Mouse (Mus musculus) mouse trophoblast stem cell (cell line): Measurements from ENCODE around the gene Noto.

Experiments
- in situ Hi-C, 2 experiments: fragments of 300-500 bp; cut with MseI, MboI; formaldehyde crosslinking; loops; 2 replicates in 1 of 2; 3 replicates in 1 of 2; pipeline ENCODE4 v1.15.1; 2025

Noto gene

DNA sequence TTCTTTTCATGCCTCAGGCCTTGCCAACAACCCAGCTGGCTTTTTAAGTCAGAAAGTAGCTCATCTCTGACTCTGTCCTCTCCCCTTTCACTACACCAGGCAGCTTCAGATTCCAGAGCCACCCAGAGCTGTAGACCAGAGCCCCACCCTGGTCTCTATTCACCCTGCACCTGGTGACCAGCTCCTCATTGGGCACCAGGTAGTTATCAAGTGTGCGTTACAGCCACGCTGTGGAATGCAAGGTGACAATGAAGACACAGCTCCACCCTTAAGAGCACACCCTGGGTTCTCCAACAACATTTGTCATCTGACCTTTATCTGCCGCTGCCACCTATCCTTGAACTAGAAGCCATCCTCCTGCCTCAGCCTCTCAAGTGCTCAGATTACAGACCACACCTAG, 51.9 kb downstream of the Noto start:
- in situ Hi-C loops, result no loop called here

DNA sequence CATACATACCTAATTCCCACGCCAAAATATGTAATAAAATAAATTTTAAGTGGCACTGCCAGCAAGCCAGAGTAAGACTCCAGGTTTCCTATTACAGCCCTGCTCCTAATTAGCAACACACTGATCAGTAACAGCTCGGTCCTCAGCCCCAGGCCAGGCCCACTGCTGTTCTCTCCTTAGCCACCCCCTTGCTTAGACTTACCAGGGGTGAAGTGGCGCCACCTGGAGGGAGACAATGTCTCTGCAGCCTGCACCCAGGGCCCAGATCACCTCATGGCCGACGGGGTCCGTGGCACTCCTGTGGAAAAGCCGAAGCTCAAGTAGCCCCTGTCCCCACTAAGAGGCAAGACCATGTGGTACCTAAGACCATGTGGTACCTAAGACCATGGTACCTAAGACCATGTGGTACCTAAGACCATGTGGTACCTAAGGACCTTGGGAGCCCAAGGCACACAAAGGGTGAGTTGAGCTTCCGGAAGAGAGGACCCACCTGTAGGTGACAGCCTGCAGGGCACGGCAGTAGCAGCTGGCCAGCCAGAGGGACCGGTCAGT, 53.8 kb downstream of the Noto start:
- in situ Hi-C loops, result no loop called here

DNA sequence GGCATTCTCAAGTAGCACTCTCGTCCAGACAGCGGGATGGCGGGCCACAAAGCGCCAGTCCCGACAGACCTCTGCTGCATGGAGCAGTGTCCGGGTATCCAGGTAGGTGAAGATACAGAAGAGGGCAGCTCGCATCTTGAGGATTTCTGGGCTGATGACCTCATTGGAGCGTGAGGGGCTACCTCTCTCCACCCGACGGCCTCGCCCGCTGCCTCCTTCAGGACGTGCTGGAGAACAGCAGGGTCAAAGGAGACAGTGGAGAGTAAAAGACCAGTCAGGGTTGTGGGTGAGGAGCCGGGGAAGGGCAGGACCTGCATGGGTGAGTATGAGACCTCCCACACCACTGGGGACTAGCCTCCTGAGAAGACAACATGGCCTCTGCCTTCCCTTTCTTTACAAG, 54.7 kb downstream of the Noto start:
- in situ Hi-C loops, result no loop called here
